In genomic region chr17:26031583-26031982, GRCm38 (mm10) we compare ENCODE assay signal across 18 mouse cellular contexts. TPM values are rescaled to one million over a fixed set of nuclear protein-coding genes. Genes with fewer than 3 reads are reported as not detected.
DNase-seq lines count a peak whose midpoint lies in the region; ATAC-seq lines count a peak whose summit lies in the region.
"Had no signal": no experiment of that assay in that cellular context is flagged by ENCODE, and none has a peak within 500 bp of the region (broad histone marks: within the 10 kb centered on the region; RNA-seq: fewer than 3 reads in every experiment).

No protein-coding gene starts in this region.

- H3K27me3 ChIP-seq in hindbrain, embryonic 14.5 days (ENCODE audit: control insufficient read depth, insufficient read depth, low read length): no peaks in the 10 kb centered on the region
- H3K27me3 ChIP-seq in intestine, embryonic 15.5 days (replicated peaks): no peaks in the 10 kb centered on the region
- H3K27me3 ChIP-seq: embryonic facial prominence, embryonic 13.5 days; heart, embryonic 13.5 days; limb, embryonic 13.5 days had no signal

- no peak for DNase-seq in cerebellum, postnatal 4 days (ENCODE audit: low spot score in 2 of 2)
- peak; percentile 32 for DNase-seq in layer of hippocampus, adult 9-11 months
- DNase-seq in layer of hippocampus, postnatal 25 days (ENCODE audit: extremely low spot score in 1 of 2, low spot score in 1 of 2): no peak
- peak; percentile 42 for DNase-seq in Muller cell, postnatal 12 days (ENCODE audit: inconsistent ontology term)
- DNase-seq in cerebellum, adult 9-11 months: peak; percentile 88
- no peak for DNase-seq in hindbrain, embryonic 14.5 days (ENCODE audit: low spot score)
- DNase-seq: heart, postnatal 36 days; kidney, adult 8-10 months; kidney, postnatal 36 days; midbrain, embryonic 14.5 days; right cerebral cortex, postnatal 14 days had no signal

- WGBS in hindbrain, embryonic 14.5 days: 97% methylated on average over 5 of the region's 5 CpGs
- WGBS in intestine, embryonic 15.5 days: 92% methylated on average over 5 of the region's 5 CpGs

- H3K4me1 ChIP-seq in hindbrain, embryonic 14.5 days (replicated peaks; ENCODE audit: control insufficient read depth, insufficient read depth, low read length): no peaks in the 10 kb centered on the region
- no peaks in the 10 kb centered on the region for H3K4me1 ChIP-seq in intestine, embryonic 15.5 days (replicated peaks)
- H3K4me1 ChIP-seq: embryonic facial prominence, embryonic 13.5 days had no signal

- H3K27ac ChIP-seq in hindbrain, embryonic 14.5 days: no peak overlapping the region
- H3K27ac ChIP-seq in intestine, embryonic 15.5 days: no peak overlapping the region
- H3K27ac ChIP-seq: embryonic facial prominence, embryonic 13.5 days; heart, embryonic 13.5 days; limb, embryonic 13.5 days; liver, embryonic 14.5 days; stomach, postnatal 0 days had no signal

- H3K4me2 ChIP-seq in hindbrain, embryonic 14.5 days (replicated peaks): no peak overlapping the region
- no peak overlapping the region for H3K4me2 ChIP-seq in intestine, embryonic 15.5 days (replicated peaks)
- H3K4me2 ChIP-seq: embryonic facial prominence, embryonic 13.5 days; heart, embryonic 13.5 days; limb, embryonic 13.5 days had no signal

- H3K9ac ChIP-seq in hindbrain, embryonic 14.5 days: no peak overlapping the region
- H3K9ac ChIP-seq in intestine, embryonic 15.5 days: no peak overlapping the region
- H3K9ac ChIP-seq: embryonic facial prominence, embryonic 13.5 days; heart, embryonic 13.5 days; limb, embryonic 13.5 days; liver, embryonic 14.5 days had no signal

- H3K36me3 ChIP-seq in hindbrain, embryonic 14.5 days (replicated peaks; ENCODE audit: control insufficient read depth, insufficient read depth): peaks cover 38% of the 10 kb centered on the region
- H3K36me3 ChIP-seq in intestine, embryonic 15.5 days: no peaks in the 10 kb centered on the region

- peak; percentile 72; the same call in 1 of the 2 replicates for ATAC-seq in cerebellum, adult (ENCODE audit: insufficient number of reproducible peaks, low FRiP score, low TSS enrichment)
- ATAC-seq in hindbrain, embryonic 14.5 days (ENCODE audit: low FRiP score): no peak
- ATAC-seq in intestine, embryonic 15.5 days: no peak

- no peaks in the 10 kb centered on the region for H3K9me3 ChIP-seq in hindbrain, embryonic 14.5 days (ENCODE audit: control insufficient read depth, low read length)
- H3K9me3 ChIP-seq in intestine, embryonic 15.5 days: no peaks in the 10 kb centered on the region
- H3K9me3 ChIP-seq: embryonic facial prominence, embryonic 13.5 days; heart, embryonic 13.5 days; limb, embryonic 13.5 days had no signal

- H3K4me3 ChIP-seq in hindbrain, embryonic 14.5 days (replicated peaks; ENCODE audit: low read length): no peak overlapping the region
- H3K4me3 ChIP-seq in intestine, embryonic 15.5 days (replicated peaks): no peak overlapping the region
- H3K4me3 ChIP-seq: embryonic facial prominence, embryonic 13.5 days; heart, embryonic 13.5 days; limb, embryonic 13.5 days had no signal

RNA-seq across cellular contexts. Expression of gene Rab11fip3, which starts 37.8 kb away (rescaled TPM):
- 100 to 1,000 TPM in 1 of 2 experiments, 10 to 100 TPM in 1; 97.3 to 104 TPM for total RNA-seq in layer of hippocampus, postnatal 25 days (2021)
- polyA plus RNA-seq in hindbrain, embryonic 14.5 days (2014; fragmentation: Nextera tagmentation; extraction: Ambion mirVana): 27.4 and 29.5 TPM in 2 replicates
- 12.4 and 13.6 TPM in 2 replicates for polyA plus RNA-seq in intestine, embryonic 15.5 days (2015; fragmentation: Nextera tagmentation; extraction: Ambion mirVana)

RNA-seq across cellular contexts. Expression of gene Capn15, which starts 46.0 kb away (rescaled TPM):
- 10 to 100 TPM; 48.7 to 55.2 TPM for total RNA-seq in layer of hippocampus, postnatal 25 days (2021)
- polyA plus RNA-seq in hindbrain, embryonic 14.5 days (2014; fragmentation: Nextera tagmentation; extraction: Ambion mirVana): 21.5 and 27.5 TPM in 2 replicates
- polyA plus RNA-seq in intestine, embryonic 15.5 days (2015; fragmentation: Nextera tagmentation; extraction: Ambion mirVana): 18.5 and 25.1 TPM in 2 replicates

RNA-seq across cellular contexts. Expression of gene Decr2, which starts 58.6 kb away (rescaled TPM):
- total RNA-seq in layer of hippocampus, postnatal 25 days (2021): 10 to 100 TPM; 27.2 to 28.2 TPM
- 22.6 and 28.8 TPM in 2 replicates for polyA plus RNA-seq in hindbrain, embryonic 14.5 days (2014; fragmentation: Nextera tagmentation; extraction: Ambion mirVana)
- 39.4 and 42.7 TPM in 2 replicates for polyA plus RNA-seq in intestine, embryonic 15.5 days (2015; fragmentation: Nextera tagmentation; extraction: Ambion mirVana)

Comparison
In these comparisons a context has a peak if more than half of its experiments do, and no peak if none do; other contexts are left out.
1. DNase-seq: peak in layer of hippocampus, adult 9-11 months (single experiment), Muller cell, postnatal 12 days (single experiment) and cerebellum, adult 9-11 months (single experiment); none in cerebellum, postnatal 4 days (0 of 2), layer of hippocampus, postnatal 25 days (0 of 2) and hindbrain, embryonic 14.5 days (single experiment).